Mouse (Mus musculus) midbrain, embryonic 12.5 days (tissue): Measurements from ENCODE around the gene Fut1. TPM values are rescaled to one million over a fixed set of nuclear protein-coding genes. Genes with fewer than 3 reads are reported as not detected.
A peak's percentile ranks its signal among the peaks of the same experiment; 100 is the strongest.

ENCODE experiments used
- ATAC-seq: fragments of 200-750 bp; cut with Nextera tagmentation; 2 replicates; pipeline ENCODE4 v1.8.0; 2017; ENCODE audit warnings: low read depth, moderate TSS enrichment, moderate library complexity; ENCODE audit not compliant: low FRiP score
- H3K27ac ChIP-seq: fragments of 300-500 bp; sonication (generic); replicated peaks from 2 replicates; pipeline ENCODE4 v1.5.1; 2016; ENCODE audit warnings: mild to moderate bottlenecking
- H3K27me3 ChIP-seq: fragments of 300-500 bp; sonication (generic); 2 replicates; pipeline ENCODE4 v1.6.1; 2016; ENCODE audit warnings: mild to moderate bottlenecking
- H3K36me3 ChIP-seq: fragments of 300-500 bp; sonication (generic); 2 replicates; pipeline ENCODE4 v1.6.1; 2016
- H3K4me1 ChIP-seq: fragments of 300-500 bp; sonication (generic); 2 replicates; pipeline ENCODE4 v1.6.1; 2016
- H3K4me2 ChIP-seq: fragments of 300-500 bp; sonication (generic); replicated peaks from 2 replicates; pipeline ENCODE4 v1.6.1; 2016; ENCODE audit warnings: mild to moderate bottlenecking, moderate library complexity
- H3K4me3 ChIP-seq: fragments of 300-500 bp; sonication (generic); 2 replicates; pipeline ENCODE4 v1.5.1; 2016; ENCODE audit warnings: mild to moderate bottlenecking
- H3K9ac ChIP-seq: fragments of 300-500 bp; sonication (generic); replicated peaks from 2 replicates; pipeline ENCODE4 v1.6.1; 2016; ENCODE audit warnings: mild to moderate bottlenecking, moderate library complexity
- H3K9me3 ChIP-seq: fragments of 300-500 bp; sonication (generic); 2 replicates; pipeline ENCODE4 v1.6.1; 2016; ENCODE audit warnings: mild to moderate bottlenecking
- WGBS: fragments of 180-500 bp; shearing (Covaris S2); methylation state at CpG from one replicate; pipeline ENCODE4 v1.1.7; 2016; 5-methylcytosine and 5-hydroxymethylcytosine counted together
- polyA plus RNA-seq: library from polyadenylated mRNA; unstranded; fragments of >200 nt; fragmentation: Nextera tagmentation; extraction: Ambion mirVana; gene quantifications from 2 replicates; pipeline ENCODE4 v1.2.1, GENCODE M21; 2016

Fut1 gene
- polyA plus RNA-seq, 1 experiment from 2014 or later = not detected

- peak overlapping the region; percentile 63; the same call in 1 of the 2 replicates for H3K27ac ChIP-seq
- H3K9ac ChIP-seq = 0 out of 2 replicates have a peak overlapping the region, but pooled peaks have one; percentile 24
Measured at GRCm38 (mm10) chr7:45589173-45589572, 27.9 kb upstream of the Fut1 start.

GRCm38 (mm10) chr7:45589898-45590297, 27.2 kb upstream of the Fut1 start:
- Histone ChIP-seq H3K4me1 (0 out of 2 replicates have a peak, but pooled peaks cover 3% of the 10 kb centered on the region), H3K27me3 (no peaks in the 10 kb centered on the region), H3K36me3 (peaks cover 15% of the 10 kb centered on the region), H3K27ac (no peak overlapping the region), H3K9me3 (no peaks in the 10 kb centered on the region), H3K4me3 (no peak overlapping the region), H3K9ac (0 out of 2 replicates have a peak overlapping the region, but pooled peaks have one; percentile 24), H3K4me2 (no peak overlapping the region)
- ATAC-seq = no peak
- WGBS = 96% methylated on average over 5 of the region's 5 CpGs

More at GRCm38 (mm10) chr7:45589173-45589572, 27.9 kb upstream of the Fut1 start:
- peak; percentile 97 for ATAC-seq
- Histone ChIP-seq H3K4me3 (peak overlapping the region; percentile 35), H3K27me3 (no peaks in the 10 kb centered on the region), H3K4me1 (0 out of 2 replicates have a peak, but pooled peaks cover 3% of the 10 kb centered on the region), H3K36me3 (peaks cover 18% of the 10 kb centered on the region), H3K4me2 (peak overlapping the region; percentile 54), H3K9me3 (no peaks in the 10 kb centered on the region)
- 5% methylated on average over 19 of the region's 19 CpGs for WGBS

GRCm38 (mm10) chr7:45590874-45591273, 26.2 kb upstream of the Fut1 start:
- 72% methylated on average over 3 of the region's 3 CpGs for WGBS
- H3K9me3 ChIP-seq = no peaks in the 10 kb centered on the region
- H3K4me2 ChIP-seq = no peak overlapping the region

GRCm38 (mm10) chr7:45591880-45592279, 25.2 kb upstream of the Fut1 start:
- WGBS = 80% methylated on average over 7 of the region's 7 CpGs
- H3K4me1 ChIP-seq = 0 out of 2 replicates have a peak, but pooled peaks cover 3% of the 10 kb centered on the region
- H3K4me3 ChIP-seq = no peak overlapping the region

More at GRCm38 (mm10) chr7:45590874-45591273, 26.2 kb upstream of the Fut1 start:
- H3K27ac ChIP-seq = no peak overlapping the region
- H3K4me1 ChIP-seq = 0 out of 2 replicates have a peak, but pooled peaks cover 3% of the 10 kb centered on the region
- H3K36me3 ChIP-seq = peaks cover 5% of the 10 kb centered on the region
- H3K27me3 ChIP-seq = no peaks in the 10 kb centered on the region
- no peak overlapping the region for H3K4me3 ChIP-seq
- ATAC-seq = no peak
- H3K9ac ChIP-seq = no peak overlapping the region

GRCm38 (mm10) chr7:45593118-45593815, 23.8 kb upstream of the Fut1 start:
- no peak overlapping the region for H3K4me3 ChIP-seq
- ATAC-seq = no peak
- no peak overlapping the region for H3K4me2 ChIP-seq
- H3K27me3 ChIP-seq = no peaks in the 10 kb centered on the region
- H3K27ac ChIP-seq = no peak overlapping the region
- H3K36me3 ChIP-seq = no peaks in the 10 kb centered on the region
- H3K4me1 ChIP-seq = 0 out of 2 replicates have a peak, but pooled peaks cover 3% of the 10 kb centered on the region
- no peaks in the 10 kb centered on the region for H3K9me3 ChIP-seq
- no peak overlapping the region for H3K9ac ChIP-seq
- WGBS = 29% methylated on average over 10 of the region's 10 CpGs

More at GRCm38 (mm10) chr7:45591880-45592279, 25.2 kb upstream of the Fut1 start:
- H3K27me3 ChIP-seq = no peaks in the 10 kb centered on the region
- no peaks in the 10 kb centered on the region for H3K9me3 ChIP-seq
- H3K9ac ChIP-seq = no peak overlapping the region
- no peak overlapping the region for H3K27ac ChIP-seq
- no peaks in the 10 kb centered on the region; the same call in 1 of the 2 replicates for H3K36me3 ChIP-seq
- ATAC-seq = no peak
- H3K4me2 ChIP-seq = no peak overlapping the region

- Histone ChIP-seq H3K4me3 (no peak overlapping the region), H3K27me3 (no peaks in the 10 kb centered on the region), H3K4me2 (no peak overlapping the region), H3K36me3 (no peaks in the 10 kb centered on the region), H3K9me3 (no peaks in the 10 kb centered on the region), H3K4me1 (no peaks in the 10 kb centered on the region), H3K27ac (no peak overlapping the region), H3K9ac (no peak overlapping the region)
- WGBS = 81% methylated on average over 4 of the region's 4 CpGs
- no peak for ATAC-seq
Measured at GRCm38 (mm10) chr7:45595176-45595575, 21.9 kb upstream of the Fut1 start.

GRCm38 (mm10) chr7:45596107-45596506, 21.0 kb upstream of the Fut1 start:
- 88% methylated on average over 1 of the region's 1 CpGs for WGBS
- no peaks in the 10 kb centered on the region for H3K9me3 ChIP-seq

GRCm38 (mm10) chr7:45597013-45597412, 20.1 kb upstream of the Fut1 start:
- Histone ChIP-seq H3K27me3 (no peaks in the 10 kb centered on the region; the same call in 1 of the 2 replicates), H3K4me3 (no peak overlapping the region), H3K9ac (no peak overlapping the region), H3K27ac (no peak overlapping the region), H3K36me3 (no peaks in the 10 kb centered on the region), H3K4me1 (no peaks in the 10 kb centered on the region), H3K4me2 (no peak overlapping the region), H3K9me3 (no peaks in the 10 kb centered on the region)
- WGBS = 88% methylated on average over 5 of the region's 5 CpGs
- no peak for ATAC-seq

More at GRCm38 (mm10) chr7:45596107-45596506, 21.0 kb upstream of the Fut1 start:
- Histone ChIP-seq H3K9ac (no peak overlapping the region), H3K4me1 (no peaks in the 10 kb centered on the region), H3K4me2 (no peak overlapping the region), H3K36me3 (no peaks in the 10 kb centered on the region), H3K4me3 (no peak overlapping the region), H3K27me3 (no peaks in the 10 kb centered on the region; the same call in 1 of the 2 replicates), H3K27ac (no peak overlapping the region)
- no peak for ATAC-seq

- Histone ChIP-seq H3K27ac (no peak overlapping the region), H3K9ac (no peak overlapping the region), H3K36me3 (no peaks in the 10 kb centered on the region), H3K4me3 (no peak overlapping the region), H3K9me3 (no peaks in the 10 kb centered on the region), H3K27me3 (no peaks in the 10 kb centered on the region; the same call in 1 of the 2 replicates), H3K4me2 (no peak overlapping the region), H3K4me1 (no peaks in the 10 kb centered on the region)
- ATAC-seq = no peak
- WGBS = 88% methylated on average over 6 of the region's 6 CpGs
Measured at GRCm38 (mm10) chr7:45597527-45597926, 19.6 kb upstream of the Fut1 start.

- no peak for ATAC-seq
- Histone ChIP-seq H3K27me3 (no peaks in the 10 kb centered on the region; the same call in 1 of the 2 replicates), H3K27ac (no peak overlapping the region), H3K4me1 (no peaks in the 10 kb centered on the region), H3K9me3 (no peaks in the 10 kb centered on the region), H3K36me3 (no peaks in the 10 kb centered on the region), H3K9ac (no peak overlapping the region), H3K4me3 (no peak overlapping the region), H3K4me2 (no peak overlapping the region)
- 44% methylated on average over 17 of the region's 18 CpGs for WGBS
Measured at GRCm38 (mm10) chr7:45598960-45599879, 17.9 kb upstream of the Fut1 start.

GRCm38 (mm10) chr7:45605704-45606289, 11.3 kb upstream of the Fut1 start:
- Histone ChIP-seq H3K9ac (no peak overlapping the region), H3K36me3 (no peaks in the 10 kb centered on the region), H3K9me3 (no peaks in the 10 kb centered on the region), H3K27me3 (no peaks in the 10 kb centered on the region; the same call in 1 of the 2 replicates), H3K27ac (no peak overlapping the region), H3K4me1 (no peaks in the 10 kb centered on the region), H3K4me2 (no peak overlapping the region), H3K4me3 (no peak overlapping the region)
- no peak for ATAC-seq
- 83% methylated on average over 9 of the region's 9 CpGs for WGBS
